In genomic region chr6:53721595-53721994, GRCm38 (mm10) we compare ENCODE assay signal across 9 mouse cellular contexts.
DNase-seq lines count a peak whose midpoint lies in the region; ATAC-seq and TF ChIP-seq lines count a peak whose summit lies in the region.
"Had no signal": no experiment of that assay in that cellular context is flagged by ENCODE, and none has a peak within 500 bp of the region (broad histone marks: within the 10 kb centered on the region; RNA-seq: fewer than 3 reads in every experiment).

No protein-coding gene starts in this region.

- H3K4me1 ChIP-seq in neural tube, embryonic 15.5 days, result no peaks in the 10 kb centered on the region
- H3K4me1 ChIP-seq in kidney, adult 2 months (ENCODE audit: control insufficient read depth, insufficient read depth, low read length), result no peaks in the 10 kb centered on the region
- peaks cover 5% of the 10 kb centered on the region for H3K4me1 ChIP-seq in limb, embryonic 11.5 days (ENCODE audit: control insufficient read depth, insufficient read depth, low read length)

- no peak for ATAC-seq in neural tube, embryonic 15.5 days (ENCODE audit: low FRiP score)
- no peak for ATAC-seq in limb, embryonic 11.5 days (ENCODE audit: insufficient number of reproducible peaks, low FRiP score, low TSS enrichment, low read depth)
- peak; percentile 44; the same call in 1 of the 2 replicates for ATAC-seq in neutrophil, adult 5-6 weeks (ENCODE audit: extremely low read depth, insufficient number of reproducible peaks, low FRiP score, poor library complexity, severe bottlenecking)

- H3K4me2 ChIP-seq in neural tube, embryonic 15.5 days, result no peak overlapping the region
- no peak overlapping the region for H3K4me2 ChIP-seq in limb, embryonic 11.5 days (ENCODE audit: low read depth, severe bottlenecking)
- H3K4me2 ChIP-seq: embryonic facial prominence, embryonic 13.5 days had no signal

- no peak overlapping the region for H3K9ac ChIP-seq in neural tube, embryonic 15.5 days (replicated peaks)
- no peak overlapping the region for H3K9ac ChIP-seq in limb, embryonic 11.5 days (ENCODE audit: low read length)
- H3K9ac ChIP-seq: embryonic facial prominence, embryonic 13.5 days had no signal

- no peak overlapping the region for H3K27ac ChIP-seq in neural tube, embryonic 15.5 days (replicated peaks)
- no peak overlapping the region for H3K27ac ChIP-seq in kidney, adult 2 months (ENCODE audit: insufficient read depth, low read depth, low read length)
- no peak overlapping the region for H3K27ac ChIP-seq in limb, embryonic 11.5 days (replicated peaks; ENCODE audit: low read depth, low read length)
- H3K27ac ChIP-seq: embryonic facial prominence, embryonic 13.5 days had no signal

- no peak for TF ChIP-seq POLR2A in kidney, adult 2 months (IDR thresholded peaks at IDR 0.05; ENCODE audit: low read depth, low read length)

- no peaks in the 10 kb centered on the region for H3K9me3 ChIP-seq in neural tube, embryonic 15.5 days (replicated peaks)
- no peaks in the 10 kb centered on the region for H3K9me3 ChIP-seq in limb, embryonic 11.5 days (ENCODE audit: control insufficient read depth, low read length)
- H3K9me3 ChIP-seq: embryonic facial prominence, embryonic 13.5 days had no signal

- no peaks in the 10 kb centered on the region for H3K36me3 ChIP-seq in neural tube, embryonic 15.5 days
- no peaks in the 10 kb centered on the region for H3K36me3 ChIP-seq in kidney, adult 2 months (ENCODE audit: control insufficient read depth, insufficient read depth, low read length)
- H3K36me3 ChIP-seq in limb, embryonic 11.5 days (ENCODE audit: control insufficient read depth, insufficient read depth, low read length), result no peaks in the 10 kb centered on the region
- H3K36me3 ChIP-seq: embryonic facial prominence, embryonic 13.5 days had no signal

- H3K27me3 ChIP-seq in neural tube, embryonic 15.5 days (replicated peaks), result peaks cover 10% of the 10 kb centered on the region; the same call in 1 of the 2 replicates
- no peaks in the 10 kb centered on the region for H3K27me3 ChIP-seq in kidney, adult 2 months (replicated peaks; ENCODE audit: control insufficient read depth, insufficient read depth, low read length)
- H3K27me3 ChIP-seq in limb, embryonic 11.5 days (ENCODE audit: control insufficient read depth, insufficient read depth, low read length), result no peaks in the 10 kb centered on the region

- WGBS in neural tube, embryonic 15.5 days, result 13% methylated on average over 9 of the region's 9 CpGs
- 9% methylated on average over 9 of the region's 9 CpGs for WGBS in kidney, adult 2 months
- WGBS in limb, embryonic 11.5 days, result 10% methylated on average over 9 of the region's 9 CpGs

- peak; percentile 94 for TF ChIP-seq CTCF in kidney, adult 2 months (conservative IDR thresholded peaks at IDR 0.05; ENCODE audit: insufficient read depth, insufficient read length, low read depth, low read length)

- peak; percentile 81 for DNase-seq in neural tube, embryonic 10.5 days (ENCODE audit: extremely low spot score, low spot score)
- peak; percentile 73 for DNase-seq in cerebellum, adult 9-11 months
- DNase-seq in frontal cortex, postnatal 25 days (ENCODE audit: low spot score in 2 of 2), result peak; percentile 65 to 68
- DNase-seq in kidney, adult 2 months, result peak; percentile 70
- DNase-seq in limb, embryonic 11.5 days (ENCODE audit: low spot score), result peak; percentile 82
- DNase-seq in thymus, postnatal 10 days (ENCODE audit: low spot score in 2 of 2), result peak; percentile 13 to 59

- H3K4me3 ChIP-seq in neural tube, embryonic 15.5 days (replicated peaks), result no peak overlapping the region
- H3K4me3 ChIP-seq in kidney, adult 2 months (ENCODE audit: insufficient read depth, low read depth, low read length), result no peak overlapping the region
- H3K4me3 ChIP-seq in limb, embryonic 11.5 days (ENCODE audit: low read depth, low read length), result no peak overlapping the region
- H3K4me3 ChIP-seq: embryonic facial prominence, embryonic 13.5 days had no signal
